Mouse (Mus musculus) stomach, postnatal 0 days (tissue): ENCODE measurements around the gene Xlr5a.
"Not testable (repeated sequence)": the region's sequence is repeated elsewhere in the genome, so short reads cannot be mapped to it uniquely, and the experiment has no call there.

Experiments
- CTCF ChIP-seq: IDR thresholded peaks from 2 replicates; pipeline ENCODE4 v1.5.1; 2016; ENCODE audit warnings: antibody characterized with exemption, low read depth, mild to moderate bottlenecking, moderate library complexity
- EP300 ChIP-seq: optimal IDR thresholded peaks from 2 replicates; pipeline ENCODE3; 2016; ENCODE audit warnings: antibody characterized with exemption

DNA sequence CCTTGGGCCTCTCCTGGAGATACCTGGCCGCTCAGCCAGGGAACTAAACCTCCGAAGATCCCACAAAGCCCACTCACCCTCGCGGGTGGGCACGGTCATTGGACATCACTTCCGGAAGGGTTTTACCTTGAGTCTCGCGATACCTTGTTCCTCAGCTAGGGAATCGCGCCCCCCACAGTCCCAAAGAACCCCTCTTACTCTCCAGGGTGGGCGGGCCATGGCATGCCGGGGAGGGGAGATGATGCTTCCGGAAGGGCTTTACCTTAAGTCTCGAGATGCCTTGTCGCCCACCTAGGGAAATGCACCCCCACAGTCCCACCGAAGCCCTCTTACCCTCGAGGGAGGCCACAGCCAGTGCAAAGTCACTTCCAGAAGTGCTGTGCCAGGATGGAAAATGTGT, at the start of gene Xlr5a, which contains the start of gene Xlr5c:
- TF ChIP-seq CTCF, EP300: not testable (repeated sequence)
